Mouse (Mus musculus): Measurements from ENCODE around the gene Cldn24. TPM values are rescaled to one million over a fixed set of nuclear protein-coding genes. Genes with fewer than 3 reads are reported as not detected.
"Not testable (repeated sequence)": the region's sequence is repeated elsewhere in the genome, so short reads cannot be mapped to it uniquely, and the experiment has no call there.

Gene Cldn24
- not detected for total RNA-seq (2021)
- long read RNA-seq, experiment 1, result 0 reads
- long read RNA-seq, experiment 2, result 0 reads

GRCm38 (mm10) chr8:47821843-47822242 lies at the start of gene Cldn24:
Cldn24 (plus strand) TSS chr8:47822143.
- no peak for DNase-seq

- no peak for DNase-seq
Measured at GRCm38 (mm10) chr8:47772986-47773385, 49.0 kb upstream of the Cldn24 start.

- DNase-seq, result no peak
Measured at GRCm38 (mm10) chr8:47777415-47777814, 44.5 kb upstream of the Cldn24 start.

- DNase-seq, result no peak
Measured at GRCm38 (mm10) chr8:47779589-47779988, 42.4 kb upstream of the Cldn24 start.

GRCm38 (mm10) chr8:47781881-47782280 lies 40.1 kb upstream of the Cldn24 start:
- DNase-seq, result no peak

- no peak for DNase-seq
Measured at GRCm38 (mm10) chr8:47783544-47783943, 38.4 kb upstream of the Cldn24 start.

- peak in 1 of 2 experiments; percentile 47 for DNase-seq
Measured at GRCm38 (mm10) chr8:47783944-47784343, 38.0 kb upstream of the Cldn24 start.

GRCm38 (mm10) chr8:47784436-47784835 lies 37.5 kb upstream of the Cldn24 start:
- DNase-seq, result peak; percentile 66 to 82

GRCm38 (mm10) chr8:47786323-47786722 lies 35.6 kb upstream of the Cldn24 start:
- DNase-seq, result no peak

GRCm38 (mm10) chr8:47787705-47788104 lies 34.2 kb upstream of the Cldn24 start:
- DNase-seq, result peak; percentile 61 to 62

- no peak for DNase-seq
Measured at GRCm38 (mm10) chr8:47791986-47792385, 30.0 kb upstream of the Cldn24 start.

GRCm38 (mm10) chr8:47799438-47799837 lies 22.5 kb upstream of the Cldn24 start:
- no peak for DNase-seq

- no peak for DNase-seq
Measured at GRCm38 (mm10) chr8:47802349-47802748, 19.6 kb upstream of the Cldn24 start.

GRCm38 (mm10) chr8:47804262-47804661 lies 17.7 kb upstream of the Cldn24 start:
- DNase-seq, result no peak

- no peak for DNase-seq
Measured at GRCm38 (mm10) chr8:47809970-47810665, 11.8 kb upstream of the Cldn24 start.

GRCm38 (mm10) chr8:47810666-47811015 lies 11.3 kb upstream of the Cldn24 start:
- no peak for DNase-seq

GRCm38 (mm10) chr8:47811221-47811620 lies 10.7 kb upstream of the Cldn24 start:
- DNase-seq, result no peak

- DNase-seq, result no peak
Measured at GRCm38 (mm10) chr8:47819034-47819433, 2.9 kb upstream of the Cldn24 start.

GRCm38 (mm10) chr8:47820914-47821772 lies 800 bp upstream of the Cldn24 start:
- no peak for DNase-seq

- DNase-seq, result not testable (repeated sequence)
Measured at GRCm38 (mm10) chr8:47822541-47822940, 598 bp downstream of the Cldn24 start.

GRCm38 (mm10) chr8:47823777-47824176 lies 1.8 kb downstream of the Cldn24 start:
- peak in 1 of 2 experiments; percentile 25 for DNase-seq

GRCm38 (mm10) chr8:47824182-47824581 lies 2.2 kb downstream of the Cldn24 start, which contains the start of gene Cldn22:
Cldn22 (plus strand) TSS chr8:47824482.
- no peak for DNase-seq

GRCm38 (mm10) chr8:47825596-47825995 lies 3.7 kb downstream of the Cldn24 start:
- DNase-seq, result no peak

All from heart, adult 18-20 months (tissue).